Mouse (Mus musculus): Measurements from ENCODE around the gene Crtc1.

Gene Crtc1

DNA sequence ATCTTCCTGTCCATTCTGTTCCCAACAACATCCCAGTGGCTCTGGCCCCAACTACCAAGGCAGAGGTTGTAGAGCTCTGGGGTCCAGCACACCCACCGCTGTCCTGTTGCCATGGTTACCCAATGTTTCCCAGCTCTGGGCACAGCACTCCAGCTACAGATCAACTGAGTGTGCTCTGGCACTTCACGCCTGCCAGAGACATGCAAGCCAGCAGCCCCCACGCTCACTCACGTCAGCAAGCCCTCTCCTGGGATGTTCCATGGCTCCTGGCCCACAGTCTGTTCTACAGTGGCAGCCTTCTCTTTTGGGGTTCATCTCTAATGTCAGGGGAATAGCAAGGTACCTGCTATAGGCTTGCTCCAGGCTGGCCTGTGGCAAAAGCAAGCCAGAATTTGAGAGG, 23.9 kb upstream of the Crtc1 start:
- CTCF ChIA-PET, result no interaction called here

GRCm38 (mm10) chr8:70462516-70462813, 23.1 kb upstream of the Crtc1 start:
- CTCF ChIA-PET, result no interaction called here

DNA sequence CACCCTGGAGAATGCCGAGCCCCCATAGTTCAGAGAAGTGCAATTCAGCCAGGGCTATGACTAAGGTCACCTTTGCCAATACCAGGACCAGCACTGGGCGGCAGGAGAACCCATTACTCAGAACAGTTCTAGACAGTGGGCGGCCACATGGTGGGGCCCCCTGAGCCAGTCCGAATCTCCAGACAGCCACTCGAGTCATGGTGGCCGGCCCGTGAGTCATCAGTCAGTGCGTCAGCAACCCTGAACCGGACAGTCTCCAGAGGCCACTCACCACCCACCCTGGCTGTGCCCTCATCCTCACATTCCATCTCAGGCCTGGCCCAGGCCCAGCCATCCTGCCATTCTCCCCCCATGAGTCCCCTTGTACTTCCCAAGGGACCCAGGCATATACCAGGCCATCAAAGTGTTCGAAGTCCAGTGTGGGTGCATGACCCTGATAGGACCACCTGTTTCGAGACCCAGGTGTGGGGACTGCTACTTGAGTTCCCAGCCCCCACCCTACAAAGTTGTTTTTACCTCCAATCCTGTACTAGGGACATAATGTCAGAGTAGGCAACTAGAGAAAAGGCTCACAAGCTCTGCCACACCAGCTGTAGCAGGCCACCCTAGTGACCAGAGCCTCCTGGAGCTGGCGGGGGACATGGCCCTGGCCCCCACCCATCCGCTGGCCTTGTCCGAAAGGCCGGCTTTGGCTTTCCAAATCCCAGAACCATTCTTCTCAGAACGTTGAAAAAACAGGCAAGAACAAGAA, 22.6 kb upstream of the Crtc1 start:
- CTCF ChIA-PET, result no interaction called here

GRCm38 (mm10) chr8:70460606-70461005, 21.2 kb upstream of the Crtc1 start:
- CTCF ChIA-PET, result no interaction called here

- CTCF ChIA-PET, result no interaction called here
Observed at GRCm38 (mm10) chr8:70460199-70460598, 20.8 kb upstream of the Crtc1 start.

DNA sequence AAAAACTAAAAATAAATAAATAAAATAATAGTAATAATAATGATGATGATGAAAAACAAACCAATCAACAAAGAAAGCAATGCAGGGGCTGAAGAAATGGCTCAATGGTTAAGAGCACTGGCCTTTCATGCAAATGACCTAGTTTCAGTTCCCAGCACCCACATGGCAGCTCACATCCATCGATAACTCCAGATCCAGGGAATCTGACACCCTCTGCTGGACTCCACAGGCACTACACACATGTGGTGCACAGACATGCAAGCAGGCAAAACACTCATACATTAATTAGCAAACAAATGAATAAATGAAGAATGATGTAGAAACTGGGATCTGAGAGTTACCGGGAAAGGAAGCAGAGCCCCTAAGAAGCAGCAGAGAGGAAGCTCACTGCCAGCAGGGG, 20.3 kb upstream of the Crtc1 start:
- CTCF ChIA-PET, result interaction anchor here (1.0 kb wide), 1 partner anchor 47 kb away, joined by 3 read pairs; no protein-coding TSS in a partner anchor

- CTCF ChIA-PET, result no interaction called here
Observed at GRCm38 (mm10) chr8:70458462-70458861, 19.1 kb upstream of the Crtc1 start.

- CTCF ChIA-PET, result no interaction called here
Observed at GRCm38 (mm10) chr8:70457882-70458281, 18.5 kb upstream of the Crtc1 start.

DNA sequence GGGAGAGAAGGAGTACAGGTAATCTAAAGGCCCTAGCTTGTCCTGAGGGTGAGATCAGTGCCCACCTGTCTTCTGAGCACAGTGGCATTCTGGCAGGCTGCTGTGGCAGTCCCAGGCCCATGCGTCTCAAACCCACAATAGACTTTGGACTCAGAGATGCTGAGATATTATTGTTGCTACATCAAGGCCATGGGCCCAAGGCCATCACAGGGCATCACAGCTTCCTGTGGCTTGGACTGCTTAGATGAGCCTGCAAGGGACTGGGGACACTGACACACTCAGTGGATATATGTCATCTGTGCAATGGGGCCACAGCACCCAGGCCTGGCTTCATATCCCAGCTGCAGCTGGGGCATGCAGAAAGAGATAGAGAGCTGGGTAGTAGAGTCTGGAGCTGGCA, 17.6 kb upstream of the Crtc1 start:
- CTCF ChIA-PET, result no interaction called here

DNA sequence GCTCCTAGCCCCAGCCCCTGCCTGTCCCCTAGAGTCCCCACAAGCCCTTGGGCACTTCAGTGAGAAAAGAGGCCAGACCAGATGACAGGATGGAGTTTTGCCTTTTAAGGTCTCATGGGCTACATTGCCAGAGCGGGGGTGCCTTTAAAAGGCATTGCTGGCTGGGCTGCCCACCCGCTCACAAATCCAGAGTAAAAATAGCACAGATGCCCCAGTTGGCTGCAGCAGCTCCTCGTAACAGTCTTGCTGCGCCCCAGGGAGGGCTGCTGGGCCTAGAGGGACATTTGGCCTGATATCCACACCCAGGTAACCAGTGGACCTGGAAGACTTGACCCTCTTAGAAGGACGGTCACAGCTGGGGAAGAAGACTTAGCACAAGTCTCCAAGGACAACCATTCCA, 14.5 kb upstream of the Crtc1 start:
- CTCF ChIA-PET, result no interaction called here

GRCm38 (mm10) chr8:70452196-70452966, 13.0 kb upstream of the Crtc1 start:
- CTCF ChIA-PET, result no interaction called here

GRCm38 (mm10) chr8:70447639-70448420, 8.5 kb upstream of the Crtc1 start:
- CTCF ChIA-PET, result no interaction called here

DNA sequence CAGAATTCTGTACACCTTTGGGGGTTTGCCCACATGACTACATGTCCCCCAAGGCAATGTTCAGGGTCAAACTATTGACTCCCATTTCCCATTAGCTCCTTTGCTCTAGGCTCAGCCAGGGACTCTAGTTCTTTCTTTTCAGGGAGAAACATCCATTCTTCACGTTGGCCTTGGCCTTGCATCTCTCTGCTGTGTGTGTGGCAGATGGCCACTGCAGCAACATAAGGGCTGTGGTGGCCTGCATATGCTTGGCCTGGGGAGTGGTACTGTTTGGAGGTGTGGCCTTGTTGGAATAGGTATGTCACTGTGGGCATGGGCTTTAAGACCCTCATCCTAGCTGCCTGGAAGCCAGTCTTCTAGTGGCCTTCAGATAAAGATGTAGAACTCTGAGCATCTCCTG, 6.6 kb upstream of the Crtc1 start:
- CTCF ChIA-PET, result interaction anchor here (1.1 kb wide), 1 partner anchor 198 kb away, joined by 7 read pairs; no protein-coding TSS in a partner anchor

DNA sequence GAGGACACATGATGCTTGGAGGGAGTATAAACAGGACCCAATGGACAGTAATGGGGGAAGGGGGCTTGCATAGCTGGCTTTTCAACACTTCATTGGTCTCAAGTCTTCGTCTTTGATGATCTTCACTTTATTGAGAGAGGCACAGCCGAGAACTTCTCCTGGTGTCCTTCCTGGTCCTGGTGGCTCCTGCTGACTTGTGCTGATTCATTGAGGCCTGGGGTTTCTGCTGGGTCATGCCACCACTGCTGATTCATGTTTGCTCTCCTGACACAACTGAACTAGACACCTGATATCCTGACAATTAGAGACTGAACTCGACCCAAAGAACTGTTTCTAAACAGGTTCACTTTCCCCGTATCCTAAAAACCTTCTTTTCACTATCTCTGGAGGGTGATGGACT, 3.9 kb upstream of the Crtc1 start:
- CTCF ChIA-PET, result no interaction called here

DNA sequence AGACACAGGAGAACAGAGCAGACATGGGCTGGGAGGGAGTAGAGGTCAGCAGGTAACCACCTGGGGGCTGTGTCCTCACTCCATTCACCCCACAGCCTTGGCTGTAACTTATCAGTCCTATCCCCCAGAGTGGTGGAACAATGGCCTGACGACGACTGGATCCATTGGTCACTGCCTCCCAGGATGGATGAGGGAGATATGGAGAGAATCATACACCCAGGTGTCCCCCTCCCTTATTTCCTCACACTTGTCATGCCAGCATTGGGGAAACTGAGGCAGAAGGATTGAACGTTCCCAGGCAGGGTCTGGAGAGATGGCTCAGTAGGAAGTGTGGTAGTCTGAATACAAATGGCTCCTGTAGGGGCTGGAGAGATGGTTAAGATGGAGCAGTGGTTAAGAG, 2.2 kb upstream of the Crtc1 start:
- CTCF ChIA-PET, result no interaction called here

- CTCF ChIA-PET, result no interaction called here
Observed at GRCm38 (mm10) chr8:70440246-70440645, 867 bp upstream of the Crtc1 start.

DNA sequence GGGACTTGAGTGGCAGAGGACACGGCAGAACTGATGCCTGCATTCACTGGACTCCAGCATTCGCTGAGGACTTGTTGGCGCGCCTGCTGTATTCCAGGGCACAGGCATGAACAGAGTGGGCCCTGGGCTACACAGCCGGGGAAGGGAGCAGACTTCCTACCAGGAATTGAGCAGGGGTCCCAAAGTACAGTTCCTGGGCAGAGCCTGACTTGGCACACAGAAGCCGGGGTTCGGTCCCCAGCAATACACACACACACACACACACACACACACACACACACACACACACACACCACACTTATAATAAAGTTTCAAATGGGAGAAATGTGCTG, 435 bp upstream of the Crtc1 start:
- CTCF ChIA-PET, result no interaction called here

GRCm38 (mm10) chr8:70438423-70438822, 956 bp downstream of the Crtc1 start:
- CTCF ChIA-PET, result interaction anchor here (0.5 kb wide), 1 partner anchor 46 kb away, joined by 3 read pairs; no protein-coding TSS in a partner anchor

GRCm38 (mm10) chr8:70435156-70435555, 4.2 kb downstream of the Crtc1 start:
- CTCF ChIA-PET, result interaction anchor here (0.7 kb wide), 1 partner anchor 71 kb away, joined by 8 read pairs; no protein-coding TSS in a partner anchor

GRCm38 (mm10) chr8:70432991-70433536, 6.3 kb downstream of the Crtc1 start:
- CTCF ChIA-PET, result no interaction called here

DNA sequence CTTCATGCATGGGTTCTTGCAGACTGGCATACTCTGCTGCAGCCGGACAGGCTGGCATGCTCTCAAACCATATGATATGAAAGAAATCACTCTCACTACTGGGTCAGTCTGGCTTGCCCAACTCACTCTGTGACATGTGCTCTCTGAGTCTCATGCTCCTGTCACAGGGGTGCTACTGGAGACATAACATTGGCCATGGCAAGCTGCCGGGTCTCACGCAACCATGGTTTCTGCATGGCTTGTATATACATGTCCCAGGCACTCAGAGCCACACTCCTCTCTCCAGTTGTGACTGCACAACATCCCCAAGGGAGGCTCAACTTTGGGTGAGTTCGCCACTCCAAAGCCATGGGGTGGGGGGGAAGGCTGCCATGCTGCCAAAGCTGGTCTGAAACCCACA, 8.2 kb downstream of the Crtc1 start:
- CTCF ChIA-PET, result no interaction called here

- CTCF ChIA-PET, result interaction anchor here (1.0 kb wide), 1 partner anchor 78 kb away, joined by 3 read pairs; no protein-coding TSS in a partner anchor
Observed at GRCm38 (mm10) chr8:70426300-70426907, 13.0 kb downstream of the Crtc1 start.
